Mouse (Mus musculus) intestine, postnatal 0 days (tissue): Measurements from ENCODE around the gene Gm21974. TPM values are rescaled to one million over a fixed set of nuclear protein-coding genes. Genes with fewer than 3 reads are reported as not detected.
"Not testable (repeated sequence)": the region's sequence is repeated elsewhere in the genome, so short reads cannot be mapped to it uniquely, and the experiment has no call there.

ENCODE experiments used
- ATAC-seq: fragments of 200-750 bp; cut with Nextera tagmentation; 2 replicates; pipeline ENCODE4 v1.8.0; 2017; ENCODE audit warnings: mild to moderate bottlenecking, moderate TSS enrichment, moderate library complexity
- H3K27ac ChIP-seq: fragments of 300-500 bp; sonication (generic); 2 replicates; pipeline ENCODE4 v1.5.1; 2014; ENCODE audit warnings: mild to moderate bottlenecking, low read depth, low read length, moderate library complexity
- H3K27me3 ChIP-seq: fragments of 300-500 bp; sonication (generic); replicated peaks from 2 replicates; pipeline ENCODE4 v1.6.1; 2014; ENCODE audit warnings: low read length, mixed read lengths; ENCODE audit not compliant: control insufficient read depth, insufficient read depth
- H3K36me3 ChIP-seq: fragments of 300-500 bp; sonication (generic); 2 replicates; pipeline ENCODE4 v1.6.1; 2014; ENCODE audit warnings: mild to moderate bottlenecking, moderate library complexity; ENCODE audit not compliant: control insufficient read depth, insufficient read depth
- H3K4me1 ChIP-seq: fragments of 300-500 bp; sonication (generic); replicated peaks from 2 replicates; pipeline ENCODE4 v1.6.1; 2014; ENCODE audit warnings: antibody characterized with exemption, low read length, mixed read lengths; ENCODE audit not compliant: control insufficient read depth, insufficient read depth
- H3K4me2 ChIP-seq: fragments of 300-500 bp; sonication (generic); replicated peaks from 2 replicates; pipeline ENCODE4 v1.6.1; 2014; ENCODE audit warnings: low read depth, mild to moderate bottlenecking, moderate library complexity
- H3K4me3 ChIP-seq: fragments of 300-500 bp; sonication (generic); 2 replicates; pipeline ENCODE4 v1.5.1; 2014; ENCODE audit warnings: low read depth, low read length
- H3K9ac ChIP-seq: fragments of 300-500 bp; sonication (generic); 2 replicates; pipeline ENCODE4 v1.6.1; 2014; ENCODE audit warnings: mild to moderate bottlenecking, low read depth, low read length
- H3K9me3 ChIP-seq: fragments of 300-500 bp; sonication (generic); 2 replicates; pipeline ENCODE4 v1.6.1; 2016; ENCODE audit warnings: mixed run types; ENCODE audit not compliant: control insufficient read depth
- CTCF ChIP-seq: sonication (generic); IDR thresholded peaks from 2 replicates; pipeline ENCODE4 v1.5.1; 2016; ENCODE audit warnings: low read depth, mild to moderate bottlenecking, control low read depth, antibody characterized with exemption, moderate library complexity
- WGBS: fragments of 180-500 bp; shearing (Covaris S2); extraction: QIAGEN DNeasy Blood & Tissue Kit; methylation state at CpG from one replicate; pipeline ENCODE4 v1.1.7; 2014; 5-methylcytosine and 5-hydroxymethylcytosine counted together
- polyA plus RNA-seq: library from polyadenylated mRNA; unstranded; fragments of >200 nt; fragmentation: Nextera tagmentation; extraction: Ambion mirVana; gene quantifications from 2 replicates; pipeline ENCODE4 v1.2.1, GENCODE M21; 2015

Gm21974 gene
- polyA plus RNA-seq, 1 experiment from 2014 or later: not detected

GRCm38 (mm10) chr7:127842001-127842718 is 53.1 kb downstream of the Gm21974 start:
- H3K4me1 ChIP-seq: no peaks in the 10 kb centered on the region; the same call in 1 of the 2 replicates
- peak overlapping the region; percentile 95 for H3K27ac ChIP-seq
- peak; percentile 62 for ATAC-seq
- H3K4me2 ChIP-seq: peak overlapping the region; percentile 86
- no peak for TF ChIP-seq CTCF
- H3K36me3 ChIP-seq: peaks cover 36% of the 10 kb centered on the region
- H3K4me3 ChIP-seq: peak overlapping the region; percentile 83
- WGBS: under 1% methylated on average over 40 of the region's 40 CpGs
- H3K9ac ChIP-seq: peak overlapping the region; percentile 74
- no peaks in the 10 kb centered on the region for H3K9me3 ChIP-seq
- no peaks in the 10 kb centered on the region for H3K27me3 ChIP-seq

GRCm38 (mm10) chr7:127841340-127842000 is 53.8 kb downstream of the Gm21974 start:
- under 1% methylated on average over 45 of the region's 46 CpGs for WGBS
- Histone ChIP-seq H3K4me1 (no peaks in the 10 kb centered on the region; the same call in 1 of the 2 replicates), H3K4me2 (peak overlapping the region; percentile 86), H3K9ac (peak overlapping the region; percentile 74), H3K9me3 (no peaks in the 10 kb centered on the region), H3K4me3 (peak overlapping the region; percentile 83), H3K27ac (peak overlapping the region; percentile 95), H3K27me3 (no peaks in the 10 kb centered on the region), H3K36me3 (peaks cover 30% of the 10 kb centered on the region)
- peak; percentile 88 for ATAC-seq
- peak; percentile 29; the same call in 1 of the 2 replicates for TF ChIP-seq CTCF

- Histone ChIP-seq H3K27ac (peak overlapping the region; percentile 95), H3K4me1 (no peaks in the 10 kb centered on the region; the same call in 1 of the 2 replicates), H3K4me3 (peak overlapping the region; percentile 83), H3K9ac (peak overlapping the region; percentile 62), H3K4me2 (peak overlapping the region; percentile 86), H3K27me3 (no peaks in the 10 kb centered on the region), H3K9me3 (no peaks in the 10 kb centered on the region), H3K36me3 (peaks cover 24% of the 10 kb centered on the region)
- no peak for TF ChIP-seq CTCF
- ATAC-seq: peak; percentile 31
- 5% methylated on average over 15 of the region's 15 CpGs for WGBS
Observed at GRCm38 (mm10) chr7:127840886-127841285, 54.4 kb downstream of the Gm21974 start.

- not testable (repeated sequence) for H3K9ac ChIP-seq, H3K27me3 ChIP-seq, H3K4me2 ChIP-seq, H3K9me3 ChIP-seq, ATAC-seq, H3K27ac ChIP-seq, H3K4me3 ChIP-seq, H3K4me1 ChIP-seq
- TF ChIP-seq CTCF: peak; percentile 23
- WGBS: 75% methylated on average over 2 of the region's 2 CpGs
- peaks cover 21% of the 10 kb centered on the region for H3K36me3 ChIP-seq
Observed at GRCm38 (mm10) chr7:127840031-127840430, 55.2 kb downstream of the Gm21974 start.

- not testable (repeated sequence) for H3K9ac ChIP-seq, H3K4me2 ChIP-seq, H3K9me3 ChIP-seq, H3K4me3 ChIP-seq, H3K36me3 ChIP-seq, H3K27ac ChIP-seq, ATAC-seq, H3K27me3 ChIP-seq, H3K4me1 ChIP-seq
- 80% methylated on average over 4 of the region's 4 CpGs for WGBS
Observed at GRCm38 (mm10) chr7:127837878-127838277, 57.4 kb downstream of the Gm21974 start.

- Histone ChIP-seq H3K4me1 (no peaks in the 10 kb centered on the region; the same call in 1 of the 2 replicates), H3K9me3 (no peaks in the 10 kb centered on the region), H3K27me3 (no peaks in the 10 kb centered on the region), H3K9ac (no peak overlapping the region), H3K27ac (no peak overlapping the region), H3K36me3 (no peaks in the 10 kb centered on the region), H3K4me3 (no peak overlapping the region), H3K4me2 (no peak overlapping the region)
- TF ChIP-seq CTCF: no peak
- WGBS: 89% methylated on average over 5 of the region's 5 CpGs
- ATAC-seq: no peak
Observed at GRCm38 (mm10) chr7:127837473-127837872, 57.8 kb downstream of the Gm21974 start.

Other genes starting within 250 kb of the Gm21974 start
- 26.6 and 27.7 TPM in 2 replicates for gene Bcl7c, start 186.5 kb downstream of the Gm21974 start, polyA plus RNA-seq
- gene Ctf1, start 182.7 kb downstream of the Gm21974 start, polyA plus RNA-seq: 4.1 TPM in 2 replicates
- gene Ctf2, start 163.3 kb downstream of the Gm21974 start, polyA plus RNA-seq: not detected in 2 replicates
- gene Fbxl19, start 150.9 kb downstream of the Gm21974 start, polyA plus RNA-seq: 2.1 and 2.2 TPM in 2 replicates
- 18.7 and 21.8 TPM in 2 replicates for gene Orai3, start 125.6 kb downstream of the Gm21974 start, polyA plus RNA-seq
- 9.7 and 9.9 TPM in 2 replicates for gene Setd1a, start 118.8 kb downstream of the Gm21974 start, polyA plus RNA-seq
- not detected in 2 replicates for gene Gm49388, start 109.8 kb downstream of the Gm21974 start, polyA plus RNA-seq
- gene Hsd3b7, start 94.8 kb downstream of the Gm21974 start, polyA plus RNA-seq: 35.2 and 37.3 TPM in 2 replicates
- gene Stx4a, start 71.2 kb downstream of the Gm21974 start, polyA plus RNA-seq: 38.9 and 46.6 TPM in 2 replicates
- gene Stx1b, start 70.9 kb downstream of the Gm21974 start, polyA plus RNA-seq: 0.74 and 1.1 TPM in 2 replicates
- 4.5 and 5.4 TPM in 2 replicates for gene Zfp646, start 19.2 kb downstream of the Gm21974 start, polyA plus RNA-seq
- 5.4 and 6.1 TPM in 2 replicates for gene Zfp668, start 18.6 kb downstream of the Gm21974 start, polyA plus RNA-seq
- gene Prss53, start 4.5 kb downstream of the Gm21974 start, polyA plus RNA-seq: 2.4 and 2.9 TPM in 2 replicates
- gene Vkorc1, start 163 bp upstream of the Gm21974 start, polyA plus RNA-seq: 194 and 219 TPM in 2 replicates
- gene Bckdk, start 8.6 kb upstream of the Gm21974 start, polyA plus RNA-seq: 94.0 and 94.2 TPM in 2 replicates
- gene Kat8, start 17.1 kb upstream of the Gm21974 start, polyA plus RNA-seq: 17.4 and 18.0 TPM in 2 replicates
- gene Prss8, start 34.6 kb upstream of the Gm21974 start, polyA plus RNA-seq: 63.0 and 64.4 TPM in 2 replicates
- 6.3 and 6.6 TPM in 2 replicates for gene Prss36, start 51.3 kb upstream of the Gm21974 start, polyA plus RNA-seq
- 120 and 132 TPM in 2 replicates for gene Fus, start 72.0 kb upstream of the Gm21974 start, polyA plus RNA-seq
- gene Pycard, start 98.4 kb upstream of the Gm21974 start, polyA plus RNA-seq: 537 and 545 TPM in 2 replicates
- 0.29 and 0.47 TPM in 2 replicates for gene Trim72, start 108.5 kb upstream of the Gm21974 start, polyA plus RNA-seq
- gene Itgam, start 167.2 kb upstream of the Gm21974 start, polyA plus RNA-seq: 0.70 and 0.88 TPM in 2 replicates
- gene Gm49368, start 167.2 kb upstream of the Gm21974 start, polyA plus RNA-seq: not detected in 2 replicates
- gene Itgax, start 234.1 kb upstream of the Gm21974 start, polyA plus RNA-seq: 1.6 TPM in 2 replicates